Mouse (Mus musculus) liver, adult 2 months (tissue): Measurements from ENCODE around the gene Cntnap1. TPM values are rescaled to one million over a fixed set of nuclear protein-coding genes. Genes with fewer than 3 reads are reported as not detected.

ENCODE experiments used
- DNase-seq: peaks from one replicate; pipeline ENCODE4 v3.0.0-alpha.2; 2011; ENCODE audit warnings: low read depth, low spot score; ENCODE audit errors: extremely low read depth
- H3K27ac ChIP-seq: fragments of 200-500 bp; replicated peaks from 2 replicates; pipeline ENCODE4 v1.5.1; 2012; ENCODE audit warnings: low read depth, mild to moderate bottlenecking, control low read depth, inconsistent platforms, low read length; ENCODE audit not compliant: insufficient read depth
- H3K27me3 ChIP-seq: fragments of 200-500 bp; 2 replicates; pipeline ENCODE4 v1.6.1; 2012; ENCODE audit warnings: mild to moderate bottlenecking, moderate library complexity, low read length, inconsistent platforms; ENCODE audit not compliant: control insufficient read depth, insufficient read depth
- H3K36me3 ChIP-seq: fragments of 200-500 bp; 2 replicates; pipeline ENCODE4 v1.6.1; 2012; ENCODE audit warnings: low read length, inconsistent platforms; ENCODE audit not compliant: control insufficient read depth, insufficient read depth
- H3K4me1 ChIP-seq: fragments of 200-500 bp; 2 replicates; pipeline ENCODE4 v1.6.1; 2011; ENCODE audit warnings: low read length; ENCODE audit not compliant: control insufficient read depth, insufficient read depth
- H3K4me3 ChIP-seq: fragments of 200-500 bp; 2 replicates; pipeline ENCODE4 v1.5.1; 2011; ENCODE audit warnings: low read depth, mild to moderate bottlenecking, control low read depth, low read length, moderate library complexity; ENCODE audit not compliant: insufficient read depth
- H3K79me2 ChIP-seq: fragments of 200-500 bp; 2 replicates; pipeline ENCODE4 v1.6.1; 2012; ENCODE audit warnings: inconsistent platforms, mild to moderate bottlenecking, low read length, moderate library complexity; ENCODE audit not compliant: control insufficient read depth, insufficient read depth
- H3K9ac ChIP-seq: fragments of 200-500 bp; 2 replicates; pipeline ENCODE4 v1.6.1; 2012; ENCODE audit warnings: low read depth, mild to moderate bottlenecking, control low read depth, inconsistent platforms, low read length
- CTCF ChIP-seq: fragments of 200-500 bp; IDR thresholded peaks from 2 replicates; pipeline ENCODE4 v1.5.1; 2011; ENCODE audit warnings: low read depth, low read length, control low read depth
- POLR2A ChIP-seq: fragments of 200-500 bp; IDR thresholded peaks from 2 replicates; pipeline ENCODE4 v1.6.1; 2011; ENCODE audit warnings: low read length, control low read depth; ENCODE audit not compliant: insufficient read depth; ENCODE audit errors: extremely low read depth
- WGBS: fragments of 180-500 bp; shearing (Covaris S2); methylation state at CpG from one replicate; pipeline ENCODE4 v1.1.7; 2018; 5-methylcytosine and 5-hydroxymethylcytosine counted together
- polyA plus RNA-seq: library from polyadenylated mRNA; depleted of rRNA; stranded (reverse); fragments of >200 nt; gene quantifications from 2 replicates; pipeline ENCODE4 v1.2.3, GENCODE M21; 2012
- total RNA-seq: library from RNA; depleted of rRNA; stranded (reverse); fragments of >200 nt; gene quantifications from 2 replicates; pipeline ENCODE4 v1.2.3, GENCODE M21; 2014

Gene Cntnap1
- total and polyA plus RNA-seq, 2 experiments: 0.46 to 0.88 TPM

- H3K36me3 ChIP-seq: no peaks in the 10 kb centered on the region
- no peak overlapping the region for H3K27ac ChIP-seq
- no peak overlapping the region for H3K4me3 ChIP-seq
- no peak for TF ChIP-seq POLR2A
- no peak for TF ChIP-seq CTCF
- WGBS: 45% methylated on average over 15 of the region's 15 CpGs
- H3K79me2 ChIP-seq: no peaks in the 10 kb centered on the region
- H3K9ac ChIP-seq: no peak overlapping the region
- no peaks in the 10 kb centered on the region for H3K27me3 ChIP-seq
- no peak for DNase-seq
- peaks cover 15% of the 10 kb centered on the region for H3K4me1 ChIP-seq
Observed at GRCm38 (mm10) chr11:101138536-101139181, 31.7 kb upstream of the Cntnap1 start.

DNA sequence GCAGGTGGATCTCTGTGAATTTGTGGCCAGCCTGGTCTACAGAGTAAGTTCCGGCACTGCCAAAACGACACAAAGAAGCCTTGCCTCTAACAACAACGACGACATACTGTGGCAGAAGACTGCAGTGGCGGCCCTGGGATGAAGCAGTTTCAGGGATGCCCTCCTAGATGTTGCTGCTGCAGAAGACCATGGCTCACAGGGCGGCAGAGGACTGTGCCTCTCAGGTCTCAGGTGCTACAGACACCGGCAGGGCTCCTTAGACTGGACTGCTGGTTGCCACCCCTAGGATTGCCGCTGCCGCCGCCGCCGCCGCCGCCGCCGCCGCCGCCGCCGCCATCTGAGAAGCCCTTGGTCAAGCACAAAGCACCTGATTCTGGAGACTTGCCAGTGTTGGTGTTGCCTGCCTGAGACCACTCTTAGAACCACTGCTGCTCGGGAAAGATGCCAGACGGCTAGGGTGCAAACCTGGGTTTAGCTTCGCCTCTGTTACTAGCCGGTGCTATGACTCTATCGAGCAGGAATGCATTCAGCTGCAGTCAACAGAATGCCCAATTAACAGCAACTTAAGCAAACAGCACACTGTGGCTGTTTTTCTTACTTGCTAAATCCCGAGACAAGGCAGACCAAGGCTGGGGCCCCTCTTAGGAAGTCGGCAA, 30.0 kb upstream of the Cntnap1 start:
- Histone ChIP-seq H3K79me2 (no peaks in the 10 kb centered on the region), H3K9ac (peak overlapping the region; percentile 81), H3K27me3 (no peaks in the 10 kb centered on the region), H3K36me3 (no peaks in the 10 kb centered on the region), H3K27ac (no peak overlapping the region), H3K4me1 (peaks cover 8% of the 10 kb centered on the region; the same call in 1 of the 2 replicates), H3K4me3 (peak overlapping the region; percentile 45)
- no peak for DNase-seq
- WGBS: 24% methylated on average over 27 of the region's 27 CpGs
- TF ChIP-seq POLR2A (no peak), CTCF (no peak)

GRCm38 (mm10) chr11:101141088-101141487, 29.2 kb upstream of the Cntnap1 start:
- no peak overlapping the region for H3K4me3 ChIP-seq
- 84% methylated on average over 8 of the region's 8 CpGs for WGBS
- H3K27me3 ChIP-seq: no peaks in the 10 kb centered on the region
- no peak for DNase-seq
- TF ChIP-seq CTCF (no peak), POLR2A (no peak)
- H3K9ac ChIP-seq: no peak overlapping the region
- no peaks in the 10 kb centered on the region for H3K79me2 ChIP-seq
- no peak overlapping the region for H3K27ac ChIP-seq
- H3K4me1 ChIP-seq: peaks cover 8% of the 10 kb centered on the region; the same call in 1 of the 2 replicates
- H3K36me3 ChIP-seq: no peaks in the 10 kb centered on the region

- no peak overlapping the region for H3K9ac ChIP-seq
- TF ChIP-seq POLR2A (no peak), CTCF (no peak)
- no peak overlapping the region for H3K27ac ChIP-seq
- H3K79me2 ChIP-seq: no peaks in the 10 kb centered on the region
- no peak overlapping the region for H3K4me3 ChIP-seq
- no peaks in the 10 kb centered on the region for H3K27me3 ChIP-seq
- peaks cover 8% of the 10 kb centered on the region; the same call in 1 of the 2 replicates for H3K4me1 ChIP-seq
- no peak for DNase-seq
- no peaks in the 10 kb centered on the region for H3K36me3 ChIP-seq
- 91% methylated on average over 10 of the region's 10 CpGs for WGBS
Observed at GRCm38 (mm10) chr11:101142215-101142967, 27.9 kb upstream of the Cntnap1 start.

GRCm38 (mm10) chr11:101143338-101144225, 26.7 kb upstream of the Cntnap1 start:
- Histone ChIP-seq H3K79me2 (no peaks in the 10 kb centered on the region), H3K4me1 (peaks cover 8% of the 10 kb centered on the region; the same call in 1 of the 2 replicates), H3K9ac (0 out of 2 replicates have a peak overlapping the region, but pooled peaks have one; percentile 3), H3K4me3 (no peak overlapping the region), H3K36me3 (no peaks in the 10 kb centered on the region), H3K27me3 (no peaks in the 10 kb centered on the region), H3K27ac (no peak overlapping the region)
- WGBS: 40% methylated on average over 19 of the region's 19 CpGs
- TF ChIP-seq POLR2A (no peak), CTCF (no peak)
- DNase-seq: no peak
